Mouse (Mus musculus) small intestine, adult 2 months (tissue): ENCODE measurements around the gene Fam168b.

Experiments
- CTCF ChIP-seq: fragments of 200-500 bp; IDR thresholded peaks from 2 replicates; pipeline ENCODE4 v1.5.1; 2012; ENCODE audit warnings: low read depth, mild to moderate bottlenecking, control low read depth, inconsistent platforms, low read length, moderate library complexity, mixed read lengths; ENCODE audit not compliant: insufficient replicate concordance, insufficient read length; ENCODE audit errors: extremely low read depth
- POLR2A ChIP-seq: fragments of 200-500 bp; IDR thresholded peaks from 2 replicates; pipeline ENCODE4 v1.6.1; 2012; ENCODE audit warnings: low read depth, mild to moderate bottlenecking, control low read depth, inconsistent platforms, low read length, moderate library complexity

DNA sequence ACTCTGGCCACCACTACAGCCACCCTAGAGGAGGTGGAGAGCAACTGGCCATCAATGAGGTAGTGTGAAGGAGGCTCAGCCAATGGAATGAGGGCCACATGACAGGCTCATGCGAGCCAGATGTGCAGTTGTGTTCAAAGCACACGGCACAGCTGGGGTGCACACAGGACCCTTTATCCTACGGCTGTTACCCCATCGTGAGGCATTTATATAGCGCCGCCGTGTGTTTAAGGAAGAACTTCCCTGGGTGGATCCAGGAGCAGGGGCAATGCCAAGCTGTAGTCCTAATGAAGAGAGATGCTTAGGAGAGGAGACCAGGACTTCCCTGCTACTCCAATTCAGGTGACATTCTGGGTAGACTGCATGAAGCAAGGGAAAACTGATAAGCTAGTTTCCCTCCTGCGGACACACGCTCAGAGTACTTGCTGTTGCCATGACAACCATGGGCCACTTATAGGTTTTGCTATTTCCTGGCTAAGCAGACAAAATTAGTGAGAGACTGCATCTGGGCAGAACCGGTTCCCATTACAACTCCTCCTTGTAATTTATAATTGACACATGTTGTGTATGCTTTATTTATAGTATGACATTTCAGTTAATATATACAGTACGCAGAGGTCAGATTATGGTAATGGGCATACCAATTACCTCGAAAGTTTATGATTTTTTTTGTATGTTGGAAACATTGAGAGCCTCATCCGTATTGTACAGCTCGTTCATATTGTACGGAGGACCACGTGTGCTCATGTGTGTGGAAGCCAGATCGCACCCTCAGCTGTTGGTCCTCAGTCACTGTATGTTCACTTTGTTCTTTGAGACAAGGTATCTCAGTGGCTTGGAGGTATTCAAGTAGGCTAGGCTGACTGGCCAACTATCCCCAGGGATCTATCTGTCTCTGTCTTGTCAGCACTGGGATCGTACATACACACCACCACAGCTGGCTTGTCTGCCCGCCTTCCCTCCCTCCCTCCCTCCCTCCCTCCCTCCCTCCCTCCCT is 49.3 kb downstream of the Fam168b start:
- no peak for TF ChIP-seq CTCF
- no peak for TF ChIP-seq POLR2A
